Mouse (Mus musculus) 416B (cell line): Measurements from ENCODE around the gene Nosip.

Experiments
- DNase-seq: peaks from one replicate; pipeline ENCODE4 v3.0.0; 2011; ENCODE audit warnings: low read depth

Gene Nosip

GRCm38 (mm10) chr7:45035631-45036030, 26.6 kb upstream of the Nosip start:
- DNase-seq, result peak; percentile 42

- no peak for DNase-seq
Observed at GRCm38 (mm10) chr7:45036702-45037101, 25.5 kb upstream of the Nosip start.

DNA sequence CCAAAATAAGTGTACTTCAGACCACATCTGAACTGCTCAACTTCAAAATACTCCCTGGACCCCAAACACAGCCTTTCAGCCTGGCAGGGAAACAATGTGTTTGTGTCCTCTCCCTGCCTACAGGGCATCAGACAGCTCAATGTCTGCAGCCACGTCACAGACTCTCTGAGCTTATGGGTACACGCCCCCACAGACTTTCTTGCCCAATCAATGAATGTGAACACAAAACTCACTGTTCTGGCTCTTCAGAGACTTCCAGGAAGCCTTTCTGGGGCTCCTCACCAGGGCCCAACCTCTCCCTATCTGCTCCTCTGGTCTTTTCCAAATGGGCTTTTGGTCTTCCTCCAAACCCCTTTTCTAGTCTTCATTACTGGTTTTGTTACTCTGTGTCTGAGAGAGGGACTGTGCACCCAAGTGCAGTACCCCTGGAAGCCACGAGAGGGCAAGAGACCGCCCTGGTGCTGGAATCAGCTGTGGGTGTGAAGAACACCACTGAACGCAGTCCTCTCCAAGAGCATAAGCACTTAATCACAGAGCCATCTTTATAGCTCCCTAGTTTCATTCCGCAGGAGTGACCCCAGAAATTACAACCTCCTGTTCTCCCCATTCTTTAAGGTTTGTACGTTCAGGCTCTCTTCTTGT, 24.4 kb upstream of the Nosip start:
- DNase-seq, result peak; percentile 68

DNA sequence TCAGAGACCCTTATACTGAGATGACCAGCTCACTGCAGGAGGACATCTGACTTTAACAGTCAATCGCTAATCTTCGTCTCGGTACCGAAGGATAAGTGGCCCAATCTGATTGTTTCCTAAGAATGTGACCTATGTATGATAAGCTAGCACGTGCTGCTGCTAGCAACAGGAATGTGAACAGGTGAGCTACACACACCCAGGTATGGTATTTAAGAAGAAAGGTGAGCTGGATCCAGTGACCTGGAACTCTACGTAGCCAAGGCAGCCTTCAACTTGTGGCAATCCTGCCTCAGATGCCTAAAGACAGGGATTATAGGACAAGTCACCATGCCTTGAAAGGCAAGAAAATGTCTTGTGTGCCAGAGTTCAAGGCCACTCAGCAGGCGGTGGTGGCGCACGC, 23.8 kb upstream of the Nosip start:
- DNase-seq, result no peak

- no peak for DNase-seq
Observed at GRCm38 (mm10) chr7:45040851-45041250, 21.4 kb upstream of the Nosip start.

GRCm38 (mm10) chr7:45043307-45043706, 18.9 kb upstream of the Nosip start:
- no peak for DNase-seq

- no peak for DNase-seq
Observed at GRCm38 (mm10) chr7:45045741-45046140, 16.5 kb upstream of the Nosip start.

DNA sequence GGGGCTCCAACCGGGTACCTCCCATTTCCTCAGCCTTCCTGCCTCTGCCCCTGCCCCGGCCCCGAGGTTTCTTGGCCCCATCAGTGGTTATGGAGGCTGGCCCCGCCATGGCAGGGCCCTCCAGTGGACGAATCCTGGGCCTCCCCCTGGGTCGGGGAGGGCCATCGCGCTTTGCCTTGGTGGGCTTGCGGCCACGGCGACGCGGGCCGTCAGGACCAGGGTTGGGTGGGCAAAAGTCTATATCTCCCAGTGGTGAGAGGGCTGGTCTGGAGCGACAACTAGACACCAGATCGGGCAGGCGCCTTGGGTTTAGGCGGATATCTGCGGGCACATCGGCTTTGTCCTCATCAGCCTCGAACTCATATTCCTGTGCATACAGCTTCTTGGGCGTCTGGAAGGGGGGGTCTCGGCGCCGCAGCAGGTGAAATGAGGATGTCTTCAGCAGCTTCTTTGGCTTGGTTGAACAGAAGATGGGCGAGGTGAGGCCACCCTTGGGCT, 15.3 kb upstream of the Nosip start:
- DNase-seq, result no peak

DNA sequence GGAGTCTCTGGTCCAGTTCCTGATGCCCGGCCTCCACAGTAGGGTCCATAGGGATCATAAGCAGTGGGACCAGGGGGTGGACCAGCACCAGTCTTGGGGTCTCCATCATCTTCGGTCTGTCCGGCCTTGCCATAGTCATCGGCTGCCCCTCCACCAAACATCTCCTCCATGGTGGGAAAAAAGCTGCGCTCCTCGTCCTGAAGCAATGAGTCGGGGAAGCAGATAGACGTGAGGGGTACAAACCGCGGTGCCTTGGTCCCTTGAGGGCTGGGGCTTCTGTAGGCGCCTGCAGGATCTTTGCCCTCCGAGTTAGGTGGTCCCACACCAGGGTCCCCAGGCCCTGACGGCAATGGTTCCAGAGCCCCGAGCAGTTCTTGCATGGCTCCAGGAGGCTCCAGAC, 14.7 kb upstream of the Nosip start:
- no peak for DNase-seq

DNA sequence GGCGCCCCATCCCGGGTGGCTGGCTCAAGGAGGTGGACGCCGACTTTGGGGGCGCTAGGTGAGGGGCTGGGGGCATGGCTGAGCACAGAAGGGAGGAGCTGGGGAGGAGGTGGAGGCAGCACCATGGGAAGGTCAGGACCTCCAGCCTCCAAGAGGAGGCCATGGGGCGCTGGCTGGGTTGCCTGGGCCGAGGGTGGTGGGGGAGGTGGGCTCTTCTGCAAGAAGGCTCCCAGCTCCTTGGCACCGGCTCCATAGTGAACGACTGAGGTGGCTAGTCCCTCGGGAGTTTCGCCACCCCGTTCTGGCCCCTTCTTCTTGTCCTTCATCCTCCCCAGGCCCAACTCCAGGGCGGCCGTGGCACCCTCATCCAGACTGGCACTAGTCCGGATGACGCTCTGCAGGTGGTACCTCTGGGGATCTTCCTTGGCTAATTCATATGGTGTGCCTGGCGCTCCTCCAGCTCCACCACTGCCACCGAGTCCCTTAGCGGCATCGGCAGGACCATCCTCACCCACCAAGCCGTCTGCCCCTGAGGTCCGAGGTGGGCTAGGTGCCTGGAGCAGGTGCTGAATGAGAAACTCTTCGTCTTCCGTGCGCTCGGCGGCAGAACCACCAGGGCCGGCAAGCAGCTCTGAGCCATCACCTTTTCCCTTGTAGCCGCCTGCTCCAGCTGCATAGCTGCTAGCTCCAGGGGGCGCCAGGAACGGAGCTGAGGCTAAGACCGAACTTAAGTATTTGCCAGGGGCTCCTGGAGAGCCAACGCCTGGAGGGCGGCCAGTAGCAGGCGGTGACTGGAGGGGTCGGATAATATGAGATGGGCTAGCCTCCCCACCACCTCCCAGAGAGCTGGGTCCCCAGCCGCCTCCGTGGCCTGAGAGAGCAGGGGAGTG, 14.0 kb upstream of the Nosip start:
- no peak for DNase-seq

DNA sequence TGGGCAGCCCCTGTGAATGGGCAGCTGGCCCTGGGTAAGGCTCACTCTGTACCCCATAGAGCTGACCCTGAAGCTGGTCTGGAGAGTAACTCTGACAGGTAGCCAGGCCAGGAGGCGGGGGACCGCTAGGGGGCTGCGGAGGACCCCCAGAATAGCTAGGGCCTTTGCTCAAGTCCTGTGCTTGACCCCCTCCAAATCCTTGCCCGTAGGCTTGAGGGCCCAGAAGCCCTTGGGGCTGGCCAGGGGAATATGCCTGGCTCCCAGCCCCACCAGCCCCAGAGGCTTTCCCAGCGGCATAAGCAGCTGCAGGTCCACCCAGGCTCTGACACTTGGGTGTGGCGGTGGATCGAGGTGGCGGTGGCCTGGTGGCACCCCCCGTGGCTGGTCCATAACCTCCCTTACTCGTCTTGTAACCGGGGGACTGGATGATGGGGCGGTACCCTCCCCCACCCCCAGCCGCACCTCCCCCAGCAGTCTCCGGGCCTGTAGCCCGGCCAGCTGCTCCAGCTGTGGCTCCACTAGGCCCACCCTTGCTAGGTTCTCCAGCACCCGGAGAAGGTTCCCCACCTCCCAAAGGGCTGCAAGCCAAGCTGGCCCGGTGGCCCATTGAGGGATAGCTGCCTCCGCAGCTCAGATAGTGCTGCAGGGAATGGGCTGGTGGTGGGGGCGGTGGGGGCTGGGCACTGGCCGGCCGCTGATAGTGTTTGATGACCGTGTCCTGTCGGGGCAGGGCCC, 13.1 kb upstream of the Nosip start:
- no peak for DNase-seq

GRCm38 (mm10) chr7:45050945-45051600, 11.2 kb upstream of the Nosip start:
- peak; percentile 93 for DNase-seq

- no peak for DNase-seq
Observed at GRCm38 (mm10) chr7:45051601-45051974, 10.6 kb upstream of the Nosip start.

DNA sequence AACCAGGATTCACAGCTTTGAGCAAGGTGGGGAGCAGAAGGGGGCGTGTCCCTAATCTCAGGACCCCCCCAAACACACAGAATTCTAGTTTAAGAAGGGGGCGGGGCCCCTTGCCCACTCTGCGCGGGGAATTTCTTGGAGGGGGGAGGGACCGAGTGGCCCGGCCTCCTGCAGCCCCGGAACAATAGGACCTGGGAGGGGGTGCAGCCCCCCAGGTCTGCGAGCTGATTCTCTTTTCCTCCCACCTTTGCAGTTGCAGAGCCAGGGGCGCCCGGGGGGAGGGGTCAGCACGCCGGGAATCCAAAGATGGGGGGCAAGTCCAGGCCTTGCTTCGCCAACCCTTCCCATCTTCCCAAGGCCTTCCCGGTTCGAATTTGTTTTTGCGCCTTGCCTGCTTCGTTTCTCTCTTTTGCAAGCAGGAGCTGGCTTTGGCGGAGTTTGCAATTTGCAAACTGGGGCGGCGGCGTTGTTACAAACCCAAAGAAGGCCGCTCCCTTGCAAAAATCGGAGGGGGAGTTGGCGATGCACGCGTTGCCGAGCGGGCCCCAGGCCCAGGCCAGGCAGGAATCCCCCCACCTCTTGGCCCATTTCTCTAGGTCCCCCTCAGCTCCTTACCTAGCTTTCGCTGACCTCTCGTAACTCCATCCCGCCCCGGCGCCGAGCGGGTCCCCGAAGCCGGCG, 9.9 kb upstream of the Nosip start:
- DNase-seq, result no peak

- peak; percentile 89 for DNase-seq
Observed at GRCm38 (mm10) chr7:45052862-45053116, 9.4 kb upstream of the Nosip start, which contains the start of gene Prr12. Gene Prr12 (minus strand): TSS chr7:45052881.

DNA sequence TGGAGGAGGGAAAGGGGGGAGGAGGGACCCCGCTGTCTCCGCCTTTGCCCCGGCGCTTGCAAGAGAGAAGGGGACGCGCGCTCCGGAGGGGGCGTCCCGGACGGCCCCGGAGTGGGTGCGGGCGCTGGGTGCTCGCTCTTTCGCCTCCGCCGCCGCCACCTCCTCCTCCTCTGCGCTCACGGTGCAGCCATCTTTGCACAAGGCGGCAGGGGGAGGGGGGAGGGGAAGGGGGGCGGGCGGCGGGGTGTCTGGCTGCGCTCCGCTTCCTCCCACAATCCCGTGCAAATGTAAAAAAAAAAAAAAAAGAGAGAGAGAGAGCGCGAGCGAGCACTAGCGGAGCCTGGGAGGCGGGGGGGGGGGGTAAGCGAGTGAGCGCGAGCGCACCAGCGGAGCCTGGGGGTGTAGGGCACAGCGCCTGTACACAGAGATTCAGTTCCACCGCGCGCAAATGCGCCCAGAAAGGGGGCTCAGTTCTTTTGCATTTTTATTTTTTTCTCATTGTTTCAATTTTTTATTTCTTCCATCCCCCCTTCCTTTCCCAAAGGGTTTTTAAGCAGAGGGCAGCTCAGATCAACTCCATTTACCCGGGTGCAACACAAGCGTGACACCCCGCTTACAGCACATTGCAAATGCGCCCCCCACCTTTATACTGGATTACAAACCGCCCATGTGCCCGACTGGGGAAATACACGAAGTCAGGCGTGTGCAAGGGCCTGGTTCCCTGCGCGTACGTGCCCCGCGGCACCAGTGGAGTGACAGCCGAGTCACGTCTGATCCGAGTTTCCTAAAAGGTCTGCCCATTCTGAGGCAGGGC, 8.9 kb upstream of the Nosip start:
- DNase-seq, result peak; percentile 92

- peak; percentile 100 for DNase-seq
Observed at GRCm38 (mm10) chr7:45053931-45054510, 8.2 kb upstream of the Nosip start.

DNA sequence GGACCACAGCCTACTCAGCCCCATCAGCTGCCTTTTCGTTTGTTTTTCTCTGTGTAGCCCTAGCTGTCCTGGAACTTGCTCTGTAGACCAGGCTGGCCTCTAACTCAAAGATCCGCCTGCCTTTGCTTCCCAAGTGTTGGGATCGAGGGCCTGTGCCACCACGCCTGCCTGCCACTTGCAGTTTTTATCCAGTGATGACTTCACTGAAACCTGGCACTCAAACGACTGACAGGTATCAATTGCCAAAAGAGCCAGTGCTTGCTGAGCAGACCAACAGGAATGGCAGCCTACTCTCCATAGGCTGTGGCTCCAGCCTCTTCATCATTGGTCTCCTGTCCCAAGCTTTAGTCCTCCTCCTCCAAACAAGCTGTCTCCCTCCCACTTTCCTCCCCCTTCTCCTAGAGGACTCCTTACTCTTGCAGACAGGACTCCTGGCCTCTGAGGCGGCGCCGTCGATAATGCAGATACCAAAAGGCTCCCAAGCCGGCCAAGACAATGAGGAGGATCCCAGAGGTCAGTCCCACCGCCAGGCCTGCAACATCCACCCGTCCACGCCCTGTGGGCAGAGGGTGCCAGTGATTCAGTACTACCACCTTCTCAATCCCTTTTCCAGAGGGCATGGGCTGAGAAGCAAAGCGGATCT, 5.8 kb upstream of the Nosip start:
- no peak for DNase-seq

DNA sequence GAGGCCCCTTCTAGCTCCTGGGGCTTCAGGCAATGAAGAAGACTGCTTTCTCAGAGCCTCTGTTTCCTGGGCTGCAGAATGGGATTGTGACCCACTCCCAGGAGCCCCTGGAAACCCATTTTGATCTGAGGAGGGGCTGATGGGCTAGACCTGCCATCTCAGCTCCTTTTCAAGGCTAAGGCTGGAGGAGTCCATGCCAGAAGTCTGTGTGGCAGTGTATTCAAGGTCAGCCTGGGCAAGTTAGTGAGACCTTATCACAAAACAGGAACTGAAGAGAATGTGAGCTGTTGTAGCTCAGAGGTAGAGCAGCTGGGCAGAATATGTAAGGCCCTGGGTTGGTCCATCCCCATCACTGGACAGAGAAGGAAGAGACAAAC, 5.3 kb upstream of the Nosip start:
- no peak for DNase-seq
